Mouse (Mus musculus): ENCODE measurements around the gene Podxl2. TPM values are rescaled to one million over a fixed set of nuclear protein-coding genes. Genes with fewer than 3 reads are reported as not detected.

Podxl2 gene
- total RNA-seq, 2 experiments from 2014 or later, result 26.7 to 27.4 TPM

GRCm38 (mm10) chr6:88810291-88810690 lies 64.6 kb downstream of the Podxl2 start:
- no peak for DNase-seq
- intact Hi-C loops (cut with DNase I), result no loop called here

- DNase-seq, result no peak
- intact Hi-C loops (cut with DNase I), result no loop called here
Measured at GRCm38 (mm10) chr6:88809091-88810037, 65.5 kb downstream of the Podxl2 start.

GRCm38 (mm10) chr6:88804966-88805577 lies 69.8 kb downstream of the Podxl2 start:
- intact Hi-C loops (cut with DNase I), result no loop called here

GRCm38 (mm10) chr6:88803957-88804695 lies 70.7 kb downstream of the Podxl2 start:
- DNase-seq, result no peak

More at GRCm38 (mm10) chr6:88804966-88805577, 69.8 kb downstream of the Podxl2 start:
- DNase-seq, result no peak

GRCm38 (mm10) chr6:88803051-88803450 lies 71.8 kb downstream of the Podxl2 start:
- intact Hi-C loops (cut with DNase I), result no loop called here
- DNase-seq, result no peak

More at GRCm38 (mm10) chr6:88803957-88804695, 70.7 kb downstream of the Podxl2 start:
- intact Hi-C loops (cut with DNase I), result no loop called here

GRCm38 (mm10) chr6:88800735-88801134 lies 74.1 kb downstream of the Podxl2 start:
- DNase-seq, result no peak
- intact Hi-C loops (cut with DNase I), result no loop called here

GRCm38 (mm10) chr6:88800191-88800590 lies 74.7 kb downstream of the Podxl2 start:
- intact Hi-C loops (cut with DNase I), result no loop called here
- DNase-seq, result no peak

- intact Hi-C loops (cut with DNase I), result no loop called here
Measured at GRCm38 (mm10) chr6:88794561-88794971, 80.3 kb downstream of the Podxl2 start.

GRCm38 (mm10) chr6:88793872-88794271 lies 81.0 kb downstream of the Podxl2 start:
- DNase-seq, result no peak
- intact Hi-C loops (cut with DNase I), result no loop called here

More at GRCm38 (mm10) chr6:88794561-88794971, 80.3 kb downstream of the Podxl2 start:
- DNase-seq, result no peak

GRCm38 (mm10) chr6:88793243-88793642 lies 81.6 kb downstream of the Podxl2 start:
- DNase-seq, result no peak
- intact Hi-C loops (cut with DNase I), result no loop called here

Other genes with a start within 250 kb of the Podxl2 start
- gene Kbtbd12, start 237.1 kb downstream of the Podxl2 start, total RNA-seq (2021), result 10 to 100 TPM; 32.7 to 36.1 TPM
- gene Mgll, start 150.6 kb downstream of the Podxl2 start, total RNA-seq (2021), result 100 to 1,000 TPM; 173 to 177 TPM
- 10 to 100 TPM; 23.4 to 24.3 TPM for gene Abtb1, start 33.1 kb downstream of the Podxl2 start, total RNA-seq (2021)
- gene Mcm2, start 23.7 kb upstream of the Podxl2 start, total RNA-seq (2021), result 10 to 100 TPM; 11.0 to 15.4 TPM
- 10 to 100 TPM; 34.7 to 38.9 TPM for gene Tpra1, start 27.2 kb upstream of the Podxl2 start, total RNA-seq (2021)

Measured in heart, postnatal 14 days (tissue).